ENCODE assay signal across 37 mouse cellular contexts in the genomic region with DNA sequence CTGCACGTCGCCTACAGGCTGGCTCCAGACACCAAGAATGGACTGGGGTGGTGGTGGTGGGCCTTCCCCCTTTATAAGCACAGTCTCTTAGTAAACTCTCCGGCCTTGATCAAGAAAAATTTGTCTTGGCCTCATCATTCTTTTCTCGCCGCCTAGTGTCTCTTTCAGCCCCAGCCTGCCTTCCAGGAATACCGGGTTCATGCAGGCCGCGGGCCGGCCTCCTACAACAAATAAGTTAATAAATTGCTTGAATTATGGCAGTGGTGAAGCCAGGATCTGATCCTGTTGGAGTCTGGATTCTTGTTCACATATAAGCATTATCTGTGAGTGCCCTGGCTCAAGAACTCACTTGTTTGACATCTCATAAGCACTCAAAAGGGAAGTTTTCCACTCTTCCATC. TPM values are rescaled to one million over a fixed set of nuclear protein-coding genes. Genes with fewer than 3 reads are reported as not detected.
DNase-seq lines count a peak whose midpoint lies in the region; ATAC-seq and TF ChIP-seq lines count a peak whose summit lies in the region.
"Had no signal": no experiment of that assay in that cellular context is flagged by ENCODE, and none has a peak within 500 bp of the region (broad histone marks: within the 10 kb centered on the region; RNA-seq: fewer than 3 reads in every experiment).

No protein-coding gene starts in this region.

- no peak overlapping the region for H3K4me2 ChIP-seq in kidney, embryonic 14.5 days (replicated peaks; ENCODE audit: low read depth, low read length)
- no peak overlapping the region for H3K4me2 ChIP-seq in embryonic facial prominence, embryonic 12.5 days (replicated peaks)
- H3K4me2 ChIP-seq in midbrain, embryonic 15.5 days: no peak overlapping the region
- H3K4me2 ChIP-seq: forebrain, embryonic 15.5 days; heart, embryonic 11.5 days; hindbrain, embryonic 12.5 days; intestine, embryonic 15.5 days; limb, embryonic 13.5 days; liver, embryonic 13.5 days; midbrain, embryonic 13.5 days; stomach, embryonic 15.5 days had no signal

- H3K4me3 ChIP-seq in kidney, adult 2 months (ENCODE audit: insufficient read depth, low read depth, low read length): no peak overlapping the region
- H3K4me3 ChIP-seq in kidney, embryonic 14.5 days (ENCODE audit: low read length): no peak overlapping the region
- no peak overlapping the region for H3K4me3 ChIP-seq in embryonic facial prominence, embryonic 12.5 days
- no peak overlapping the region for H3K4me3 ChIP-seq in midbrain, embryonic 15.5 days
- H3K4me3 ChIP-seq in cerebellum, adult 2 months (replicated peaks; ENCODE audit: insufficient read depth, low read depth, low read length): no peak overlapping the region
- H3K4me3 ChIP-seq: forebrain, embryonic 10.5 days; forebrain, embryonic 15.5 days; gastrocnemius, adult 2 months; hindbrain, embryonic 12.5 days; intestine, embryonic 15.5 days; limb, embryonic 13.5 days; liver, embryonic 13.5 days; midbrain, embryonic 13.5 days; stomach, embryonic 15.5 days had no signal

- DNase-seq in kidney, adult 2 months: peak; percentile 79
- peak; percentile 33 for DNase-seq in kidney, adult 9 months
- DNase-seq in urinary bladder, postnatal 36 days (ENCODE audit: low spot score in 2 of 2): no peak
- DNase-seq in cerebellum, adult 2 months: no peak
- DNase-seq: adrenal gland, postnatal 14 days; cerebellum, adult 11 months; cerebellum, adult 9-11 months; embryo, embryonic 11 days; gastrocnemius, adult 2 months; gastrocnemius, postnatal 36 days; heart, adult 18-20 months; heart, postnatal 36 days; liver, embryonic 13.5 days; lung, adult 18-20 months; retina, postnatal 1 day; right cerebral cortex, postnatal 14 days; thymus, adult 18-20 months; thymus, postnatal 25 days had no signal

- no peaks in the 10 kb centered on the region for H3K9me3 ChIP-seq in kidney, embryonic 14.5 days (ENCODE audit: control insufficient read depth, low read length)
- no peaks in the 10 kb centered on the region for H3K9me3 ChIP-seq in embryonic facial prominence, embryonic 12.5 days
- H3K9me3 ChIP-seq in midbrain, embryonic 15.5 days: no peaks in the 10 kb centered on the region
- H3K9me3 ChIP-seq: forebrain, embryonic 10.5 days; forebrain, embryonic 15.5 days; hindbrain, embryonic 12.5 days; intestine, embryonic 15.5 days; limb, embryonic 13.5 days; liver, embryonic 13.5 days; midbrain, embryonic 13.5 days; stomach, embryonic 15.5 days had no signal

- no peaks in the 10 kb centered on the region for H3K27me3 ChIP-seq in kidney, adult 2 months (replicated peaks; ENCODE audit: control insufficient read depth, insufficient read depth, low read length)
- H3K27me3 ChIP-seq in kidney, embryonic 14.5 days (ENCODE audit: control insufficient read depth, insufficient read depth, low read length): no peaks in the 10 kb centered on the region
- no peaks in the 10 kb centered on the region for H3K27me3 ChIP-seq in embryonic facial prominence, embryonic 12.5 days
- no peaks in the 10 kb centered on the region for H3K27me3 ChIP-seq in midbrain, embryonic 15.5 days (replicated peaks)
- no peaks in the 10 kb centered on the region for H3K27me3 ChIP-seq in cerebellum, adult 2 months (ENCODE audit: control insufficient read depth, insufficient read depth, low read length)
- H3K27me3 ChIP-seq: forebrain, embryonic 15.5 days; hindbrain, embryonic 12.5 days; intestine, embryonic 15.5 days; limb, embryonic 13.5 days; liver, embryonic 13.5 days; midbrain, embryonic 13.5 days; Patski; stomach, embryonic 15.5 days had no signal

- no peak for TF ChIP-seq POLR2A in kidney, adult 2 months (IDR thresholded peaks at IDR 0.05; ENCODE audit: low read depth, low read length)
- TF ChIP-seq POLR2A in cerebellum, adult 2 months (IDR thresholded peaks at IDR 0.05; ENCODE audit: borderline replicate concordance, insufficient read depth, low read length): no peak

- TF ChIP-seq CTCF in kidney, adult 2 months (conservative IDR thresholded peaks at IDR 0.05; ENCODE audit: insufficient read depth, insufficient read length, low read depth, low read length): no peak
- no peak for TF ChIP-seq CTCF in cerebellum, adult 2 months (IDR thresholded peaks at IDR 0.05; ENCODE audit: borderline replicate concordance, insufficient read depth, low read depth, low read length)

- ATAC-seq in kidney, embryonic 14.5 days (ENCODE audit: low FRiP score, low TSS enrichment): no peak
- no peak for ATAC-seq in embryonic facial prominence, embryonic 12.5 days (ENCODE audit: insufficient number of reproducible peaks, insufficient read depth, low FRiP score, low TSS enrichment)
- ATAC-seq in midbrain, embryonic 15.5 days (replicated peaks): no peak
- ATAC-seq: forebrain, embryonic 15.5 days; hindbrain, postnatal 0 days; intestine, embryonic 15.5 days; lung, postnatal 0 days; midbrain, embryonic 13.5 days; Patski had no signal

- WGBS in kidney, adult 2 months: 71% methylated on average over 9 of the region's 9 CpGs
- WGBS in kidney, embryonic 14.5 days: 86% methylated on average over 9 of the region's 9 CpGs
- 90% methylated on average over 9 of the region's 9 CpGs for WGBS in embryonic facial prominence, embryonic 12.5 days
- 95% methylated on average over 9 of the region's 9 CpGs for WGBS in midbrain, embryonic 15.5 days
- WGBS in cerebellum, adult 2 months: 96% methylated on average over 9 of the region's 9 CpGs

- no peaks in the 10 kb centered on the region for H3K4me1 ChIP-seq in kidney, adult 2 months (ENCODE audit: control insufficient read depth, insufficient read depth, low read length)
- H3K4me1 ChIP-seq in kidney, embryonic 14.5 days (ENCODE audit: control insufficient read depth, insufficient read depth, low read length): no peaks in the 10 kb centered on the region
- H3K4me1 ChIP-seq in embryonic facial prominence, embryonic 12.5 days: peaks cover 36% of the 10 kb centered on the region
- H3K4me1 ChIP-seq in midbrain, embryonic 15.5 days: no peaks in the 10 kb centered on the region
- H3K4me1 ChIP-seq in cerebellum, adult 2 months (ENCODE audit: control insufficient read depth, insufficient read depth, low read length): no peaks in the 10 kb centered on the region

- H3K27ac ChIP-seq in kidney, adult 2 months (ENCODE audit: insufficient read depth, low read depth, low read length): no peak overlapping the region
- no peak overlapping the region for H3K27ac ChIP-seq in kidney, embryonic 14.5 days (ENCODE audit: low read depth, low read length)
- H3K27ac ChIP-seq in embryonic facial prominence, embryonic 12.5 days: peak overlapping the region; percentile 92
- no peak overlapping the region for H3K27ac ChIP-seq in midbrain, embryonic 15.5 days
- H3K27ac ChIP-seq in cerebellum, adult 2 months (ENCODE audit: insufficient read depth, low read length): no peak overlapping the region
- H3K27ac ChIP-seq: forebrain, embryonic 15.5 days; gastrocnemius, adult 2 months; hindbrain, embryonic 12.5 days; hindbrain, postnatal 0 days; intestine, embryonic 15.5 days; liver, embryonic 13.5 days; macrophage; midbrain, embryonic 13.5 days; stomach, embryonic 15.5 days had no signal

- no peak overlapping the region for H3K9ac ChIP-seq in kidney, embryonic 14.5 days (ENCODE audit: low read depth, low read length)
- no peak overlapping the region for H3K9ac ChIP-seq in embryonic facial prominence, embryonic 12.5 days
- H3K9ac ChIP-seq in midbrain, embryonic 15.5 days: no peak overlapping the region
- H3K9ac ChIP-seq: forebrain, embryonic 15.5 days; hindbrain, embryonic 12.5 days; intestine, embryonic 15.5 days; limb, embryonic 13.5 days; liver, embryonic 13.5 days; midbrain, embryonic 13.5 days; stomach, embryonic 15.5 days had no signal

- H3K36me3 ChIP-seq in kidney, adult 2 months (ENCODE audit: control insufficient read depth, insufficient read depth, low read length): no peaks in the 10 kb centered on the region
- H3K36me3 ChIP-seq in kidney, embryonic 14.5 days (ENCODE audit: control insufficient read depth, insufficient read depth, low read length): peaks cover 21% of the 10 kb centered on the region; the same call in 1 of the 2 replicates
- H3K36me3 ChIP-seq in embryonic facial prominence, embryonic 12.5 days: 0 out of 2 replicates have a peak, but pooled peaks cover 3% of the 10 kb centered on the region
- no peaks in the 10 kb centered on the region for H3K36me3 ChIP-seq in midbrain, embryonic 15.5 days (replicated peaks)
- H3K36me3 ChIP-seq: forebrain, embryonic 15.5 days; intestine, embryonic 15.5 days; liver, embryonic 13.5 days; stomach, embryonic 15.5 days had no signal

RNA-seq across cellular contexts. Expression of a gene that starts 38.4 kb away (rescaled TPM):
- polyA plus RNA-seq in kidney, adult 2 months (2012; rRNA removed): 0.14 TPM in 1 of 2 replicates, not detected in the other
- not detected in 2 replicates for polyA plus RNA-seq in kidney, embryonic 14.5 days (2014; fragmentation: Nextera tagmentation; extraction: Ambion mirVana)
- polyA plus RNA-seq in embryonic facial prominence, embryonic 12.5 days (2016; fragmentation: Nextera tagmentation; extraction: Ambion mirVana): not detected in 2 replicates
- not detected in 2 replicates for polyA plus RNA-seq in midbrain, embryonic 15.5 days (2015; fragmentation: Nextera tagmentation; extraction: Ambion mirVana)
- polyA plus RNA-seq in cerebellum, adult 2 months (2012; rRNA removed): not detected in 2 replicates
- polyA plus RNA-seq: forebrain, embryonic 10.5 days; forebrain, embryonic 15.5 days; frontal cortex, adult 2 months; heart, embryonic 11.5 days; heart, embryonic 16.5 days; hindbrain, embryonic 12.5 days; hindbrain, postnatal 0 days; intestine, embryonic 15.5 days; limb, embryonic 13.5 days; liver, embryonic 13.5 days; lung, postnatal 0 days; macrophage; midbrain, embryonic 13.5 days; neural tube, embryonic 14.5 days; Patski; small intestine, adult 2 months; stomach, embryonic 15.5 days had no signal

Comparison
In these comparisons a context has a peak if more than half of its experiments do, and no peak if none do; other contexts are left out.
1. DNase-seq: peak in kidney, adult 2 months (single experiment) and kidney, adult 9 months (single experiment); none in urinary bladder, postnatal 36 days (0 of 2) and cerebellum, adult 2 months (0 of 2).